Mouse (Mus musculus) forebrain, embryonic 10.5 days (tissue): ENCODE measurements around the gene Fcrl5. TPM values are rescaled to one million over a fixed set of nuclear protein-coding genes. Genes with fewer than 3 reads are reported as not detected.

Experiments used
- DNase-seq: peaks from one replicate; pipeline ENCODE4 v3.0.0-alpha.2; 2017; ENCODE audit warnings: low spot score; ENCODE audit errors: extremely low spot score
- H3K27ac ChIP-seq: fragments of 300-500 bp; sonication (generic); 2 replicates; pipeline ENCODE4 v1.5.1; 2016; ENCODE audit warnings: mild to moderate bottlenecking
- H3K27me3 ChIP-seq: fragments of 300-500 bp; sonication (generic); 2 replicates; pipeline ENCODE4 v1.6.1; 2016; ENCODE audit warnings: mild to moderate bottlenecking; ENCODE audit not compliant: poor library complexity, severe bottlenecking
- H3K36me3 ChIP-seq: fragments of 300-500 bp; sonication (generic); replicated peaks from 2 replicates; pipeline ENCODE4 v1.6.1; 2016; ENCODE audit warnings: mild to moderate bottlenecking, moderate library complexity
- H3K4me1 ChIP-seq: fragments of 300-500 bp; sonication (generic); 2 replicates; pipeline ENCODE4 v1.6.1; 2016
- H3K4me3 ChIP-seq: fragments of 300-500 bp; sonication (generic); 2 replicates; pipeline ENCODE4 v1.5.1; 2016; ENCODE audit warnings: mild to moderate bottlenecking, moderate library complexity
- H3K9me3 ChIP-seq: fragments of 300-500 bp; sonication (generic); 2 replicates; pipeline ENCODE4 v1.6.1; 2016; ENCODE audit warnings: mild to moderate bottlenecking, moderate library complexity
- WGBS: fragments of 180-500 bp; shearing (Covaris S2); methylation state at CpG from one replicate; pipeline ENCODE4 v1.1.7; 2016; 5-methylcytosine and 5-hydroxymethylcytosine counted together
- polyA plus RNA-seq: library from polyadenylated mRNA; unstranded; fragments of >200 nt; fragmentation: Nextera tagmentation; extraction: Ambion mirVana; gene quantifications from 2 replicates; pipeline ENCODE4 v1.2.1, GENCODE M21; 2016

The Fcrl5 gene
- polyA plus RNA-seq, 1 experiment from 2014 or later, result not detected

- no peaks in the 10 kb centered on the region for H3K27me3 ChIP-seq
- 7% methylated on average over 55 of the region's 64 CpGs for WGBS
- H3K4me1 ChIP-seq, result peaks cover 23% of the 10 kb centered on the region
- H3K9me3 ChIP-seq, result no peaks in the 10 kb centered on the region
- peaks cover 32% of the 10 kb centered on the region for H3K36me3 ChIP-seq
- H3K27ac ChIP-seq, result peak within 1 kb of the TSS; percentile 94
- peak within 1 kb of the TSS; percentile 99 for H3K4me3 ChIP-seq
- peak; percentile 87 for DNase-seq
Observed at GRCm38 (mm10) chr3:87525043-87525836, 89.7 kb downstream of the Fcrl5 start, which contains the start of gene Etv3. Etv3 (plus strand) TSS chr3:87525407.

DNA sequence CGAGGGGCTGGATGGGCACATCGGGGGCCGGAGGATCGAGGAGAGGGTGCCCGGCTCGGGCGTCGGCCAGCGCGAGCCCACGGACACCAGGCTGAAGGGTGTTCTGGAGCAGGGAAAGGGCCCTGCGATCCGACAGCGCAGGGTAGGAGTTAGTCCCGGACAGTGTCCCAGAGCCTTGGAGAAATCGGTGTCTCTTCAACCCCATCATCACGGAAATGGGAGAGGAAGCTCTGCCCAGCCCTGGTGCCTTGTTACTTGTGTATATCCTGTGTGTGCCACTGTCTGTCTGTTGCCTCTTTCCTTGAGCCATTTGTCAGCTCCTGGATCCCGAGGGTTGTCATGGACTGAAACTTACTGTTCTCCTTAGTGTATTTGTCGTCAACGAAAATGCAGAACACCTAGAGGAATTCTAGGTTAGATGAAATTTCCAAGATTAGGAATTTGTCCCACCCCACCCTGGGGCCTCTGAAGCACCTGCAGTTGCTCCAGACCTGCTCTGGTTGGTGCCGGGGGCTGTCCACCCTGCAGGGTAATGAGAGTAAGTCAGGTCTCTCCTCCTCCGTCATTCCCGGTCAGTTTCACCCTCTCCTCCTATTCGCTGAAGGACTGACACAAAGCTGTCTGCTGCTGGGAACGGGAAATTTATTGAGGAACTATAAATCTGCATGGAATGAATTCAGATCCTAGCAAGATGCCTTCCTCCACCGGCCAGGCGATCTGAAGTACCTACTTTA, 90.4 kb downstream of the Fcrl5 start:
- 9% methylated on average over 27 of the region's 27 CpGs for WGBS
- Histone ChIP-seq H3K27me3 (no peaks in the 10 kb centered on the region), H3K27ac (peak overlapping the region; percentile 94), H3K36me3 (peaks cover 40% of the 10 kb centered on the region), H3K9me3 (no peaks in the 10 kb centered on the region), H3K4me3 (peak overlapping the region; percentile 99), H3K4me1 (peaks cover 23% of the 10 kb centered on the region)
- no peak for DNase-seq

- peaks cover 23% of the 10 kb centered on the region for H3K4me1 ChIP-seq
- H3K27me3 ChIP-seq, result no peaks in the 10 kb centered on the region
- 89% methylated on average over 12 of the region's 12 CpGs for WGBS
- H3K27ac ChIP-seq, result no peak overlapping the region
- peaks cover 51% of the 10 kb centered on the region for H3K36me3 ChIP-seq
- no peaks in the 10 kb centered on the region for H3K9me3 ChIP-seq
- DNase-seq, result no peak
- no peak overlapping the region; the same call in 1 of the 2 replicates for H3K4me3 ChIP-seq
Observed at GRCm38 (mm10) chr3:87527139-87527538, 91.6 kb downstream of the Fcrl5 start.

- WGBS, result 96% methylated on average over 8 of the region's 8 CpGs
- peaks cover 60% of the 10 kb centered on the region for H3K36me3 ChIP-seq
- no peaks in the 10 kb centered on the region for H3K27me3 ChIP-seq
- no peaks in the 10 kb centered on the region for H3K9me3 ChIP-seq
- DNase-seq, result no peak
- no peak overlapping the region for H3K4me3 ChIP-seq
- H3K27ac ChIP-seq, result no peak overlapping the region
- H3K4me1 ChIP-seq, result peaks cover 23% of the 10 kb centered on the region
Observed at GRCm38 (mm10) chr3:87528021-87528420, 92.4 kb downstream of the Fcrl5 start.

DNA sequence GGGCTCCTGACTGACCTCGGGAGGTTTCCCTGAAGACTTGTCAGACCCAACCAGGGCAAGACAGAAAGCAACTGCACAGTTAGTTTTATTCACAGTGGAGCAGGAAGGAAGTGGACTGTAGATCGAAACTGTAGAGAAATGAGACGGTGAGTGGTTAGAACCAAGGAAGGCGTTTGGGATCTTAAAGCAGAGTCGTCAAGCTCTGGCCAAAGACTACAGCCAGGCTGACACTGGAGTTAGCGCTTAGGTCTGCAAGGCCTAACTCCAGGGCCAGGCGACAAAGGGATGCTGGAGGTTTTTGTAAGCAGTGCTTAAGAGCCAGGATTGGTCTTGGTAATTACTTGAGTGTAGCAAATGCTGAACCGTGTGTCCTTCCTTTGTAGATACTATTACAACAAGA, 93.3 kb downstream of the Fcrl5 start:
- no peak overlapping the region for H3K4me3 ChIP-seq
- no peaks in the 10 kb centered on the region for H3K9me3 ChIP-seq
- peaks cover 68% of the 10 kb centered on the region for H3K36me3 ChIP-seq
- no peak for DNase-seq
- H3K27me3 ChIP-seq, result no peaks in the 10 kb centered on the region
- H3K4me1 ChIP-seq, result peaks cover 23% of the 10 kb centered on the region
- H3K27ac ChIP-seq, result no peak overlapping the region
- 94% methylated on average over 8 of the region's 8 CpGs for WGBS

DNA sequence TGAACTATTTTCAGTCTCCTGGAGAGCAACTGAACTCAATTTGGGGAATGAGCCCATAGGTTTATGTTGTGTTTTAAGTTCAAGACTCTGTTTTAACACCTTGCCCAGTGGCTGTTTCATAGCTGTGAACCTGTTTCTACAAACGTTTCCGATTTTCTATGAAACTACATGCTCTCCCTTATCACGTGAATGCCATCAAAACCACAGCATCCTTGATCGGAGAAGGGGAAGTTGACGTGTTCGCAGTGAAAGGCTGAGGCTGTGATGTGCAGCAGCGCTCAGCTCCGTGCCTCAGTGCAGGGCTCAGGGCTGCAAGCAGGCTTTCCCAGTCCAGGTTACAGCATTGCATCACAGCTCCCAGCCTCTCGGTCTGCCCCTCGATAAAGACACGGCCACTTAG, 94.0 kb downstream of the Fcrl5 start:
- H3K27me3 ChIP-seq, result no peaks in the 10 kb centered on the region
- WGBS, result 91% methylated on average over 11 of the region's 11 CpGs
- H3K36me3 ChIP-seq, result peaks cover 75% of the 10 kb centered on the region
- peaks cover 23% of the 10 kb centered on the region for H3K4me1 ChIP-seq
- no peak overlapping the region for H3K27ac ChIP-seq
- H3K4me3 ChIP-seq, result no peak overlapping the region
- no peak for DNase-seq
- no peaks in the 10 kb centered on the region for H3K9me3 ChIP-seq

- peaks cover 82% of the 10 kb centered on the region for H3K36me3 ChIP-seq
- no peaks in the 10 kb centered on the region for H3K9me3 ChIP-seq
- 84% methylated on average over 3 of the region's 3 CpGs for WGBS
Observed at GRCm38 (mm10) chr3:87530234-87530633, 94.7 kb downstream of the Fcrl5 start.

GRCm38 (mm10) chr3:87533667-87534378, 98.2 kb downstream of the Fcrl5 start:
- Histone ChIP-seq H3K4me3 (no peak overlapping the region), H3K4me1 (no peaks in the 10 kb centered on the region), H3K27me3 (no peaks in the 10 kb centered on the region), H3K27ac (no peak overlapping the region), H3K9me3 (no peaks in the 10 kb centered on the region), H3K36me3 (peaks cover 100% of the 10 kb centered on the region)
- DNase-seq, result no peak
- 96% methylated on average over 7 of the region's 7 CpGs for WGBS

More at GRCm38 (mm10) chr3:87530234-87530633, 94.7 kb downstream of the Fcrl5 start:
- H3K27ac ChIP-seq, result no peak overlapping the region
- H3K4me1 ChIP-seq, result peaks cover 17% of the 10 kb centered on the region
- H3K27me3 ChIP-seq, result no peaks in the 10 kb centered on the region
- no peak overlapping the region for H3K4me3 ChIP-seq
- no peak for DNase-seq

DNA sequence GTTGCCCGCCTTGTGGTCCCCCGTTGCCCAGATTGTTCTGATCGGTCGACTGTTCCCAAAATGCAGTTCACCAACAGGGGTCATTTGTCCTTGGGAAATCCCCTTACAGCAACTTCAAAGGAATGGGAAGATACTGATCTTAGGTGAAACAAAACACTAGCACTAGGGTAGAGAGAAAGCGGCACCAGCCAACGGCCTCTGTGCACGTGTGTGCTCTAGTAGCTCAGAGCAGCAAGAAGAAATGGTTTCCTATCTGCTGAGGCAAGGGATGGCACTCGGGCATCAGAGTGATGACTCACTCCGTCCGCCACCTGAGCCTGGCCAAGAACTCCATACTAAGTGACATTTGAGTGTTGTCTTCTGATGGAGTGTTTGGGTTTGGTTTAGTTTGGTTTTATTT, 102.5 kb downstream of the Fcrl5 start:
- Histone ChIP-seq H3K9me3 (no peaks in the 10 kb centered on the region), H3K4me1 (peaks cover 30% of the 10 kb centered on the region), H3K27me3 (no peaks in the 10 kb centered on the region), H3K36me3 (peaks cover 66% of the 10 kb centered on the region), H3K4me3 (no peak overlapping the region), H3K27ac (no peak overlapping the region)
- DNase-seq, result no peak
- WGBS, result 92% methylated on average over 10 of the region's 10 CpGs

- WGBS, result 81% methylated on average over 11 of the region's 11 CpGs
- DNase-seq, result no peak
- Histone ChIP-seq H3K27ac (no peak overlapping the region), H3K4me1 (peaks cover 37% of the 10 kb centered on the region), H3K4me3 (no peak overlapping the region), H3K9me3 (no peaks in the 10 kb centered on the region), H3K36me3 (peaks cover 45% of the 10 kb centered on the region), H3K27me3 (peaks cover 19% of the 10 kb centered on the region; the same call in 1 of the 2 replicates)
Observed at GRCm38 (mm10) chr3:87540028-87540675, 104.6 kb downstream of the Fcrl5 start.

DNA sequence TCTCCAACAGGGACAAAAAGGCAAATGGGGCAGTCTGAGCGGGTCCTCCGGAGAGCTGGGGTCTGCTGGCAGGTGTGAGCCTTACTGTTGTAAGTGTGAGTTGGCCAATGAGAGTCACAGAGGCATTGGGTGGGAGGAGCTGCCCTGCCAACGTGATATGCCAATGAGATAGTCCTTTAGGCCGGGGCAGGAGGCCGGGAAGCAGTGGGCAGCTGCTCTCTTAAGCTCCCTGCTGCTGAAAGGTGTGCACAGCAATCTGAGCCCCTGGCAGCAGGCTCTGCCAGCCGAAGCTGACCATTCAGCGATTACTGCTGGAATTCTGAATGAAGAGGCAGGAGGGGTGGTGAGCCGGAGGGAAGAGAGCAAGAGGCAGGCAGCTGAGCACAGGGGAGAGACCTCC, 105.1 kb downstream of the Fcrl5 start:
- no peaks in the 10 kb centered on the region for H3K9me3 ChIP-seq
- peaks cover 40% of the 10 kb centered on the region for H3K36me3 ChIP-seq
- peak overlapping the region; percentile 72; the same call in 1 of the 2 replicates for H3K27ac ChIP-seq
- peaks cover 42% of the 10 kb centered on the region for H3K4me1 ChIP-seq
- WGBS, result 26% methylated on average over 8 of the region's 8 CpGs
- peaks cover 19% of the 10 kb centered on the region; the same call in 1 of the 2 replicates for H3K27me3 ChIP-seq
- no peak for DNase-seq
- no peak overlapping the region for H3K4me3 ChIP-seq
